Mouse (Mus musculus) adrenal gland, adult (tissue): Measurements from ENCODE around the gene Ift52.
"Not testable (repeated sequence)": the region's sequence is repeated elsewhere in the genome, so short reads cannot be mapped to it uniquely, and the experiment has no call there.

Experiments
- DNase-seq, 2 experiments: peaks; one replicate each; pipeline ENCODE4 v3.0.0; 2022 to 2023; ENCODE audit warnings: low spot score in 1 of 2; ENCODE audit not compliant: inconsistent age in 2 of 2

Gene Ift52

GRCm38 (mm10) chr2:163007299-163007698, 9.9 kb upstream of the Ift52 start:
- DNase-seq = no peak

- DNase-seq = peak in 1 of 2 experiments; percentile 43
Measured at GRCm38 (mm10) chr2:163031289-163031688, 14.1 kb downstream of the Ift52 start.

- DNase-seq = peak in 1 of 2 experiments; percentile 33
Measured at GRCm38 (mm10) chr2:163031757-163032156, 14.6 kb downstream of the Ift52 start.

GRCm38 (mm10) chr2:163032622-163033021, 15.5 kb downstream of the Ift52 start:
- no peak for DNase-seq

- no peak for DNase-seq
Measured at GRCm38 (mm10) chr2:163039940-163040339, 22.8 kb downstream of the Ift52 start.

GRCm38 (mm10) chr2:163048125-163048524, 31.0 kb downstream of the Ift52 start:
- DNase-seq = peak; percentile 72 to 89

- no peak for DNase-seq
Measured at GRCm38 (mm10) chr2:163049116-163049515, 32.0 kb downstream of the Ift52 start.

GRCm38 (mm10) chr2:163051691-163052090, 34.5 kb downstream of the Ift52 start:
- DNase-seq = no peak

- DNase-seq = no peak
Measured at GRCm38 (mm10) chr2:163052101-163052500, 34.9 kb downstream of the Ift52 start.

GRCm38 (mm10) chr2:163052826-163053225, 35.7 kb downstream of the Ift52 start:
- no peak for DNase-seq

GRCm38 (mm10) chr2:163054335-163054840, 37.2 kb downstream of the Ift52 start, which contains the start of gene Mybl2:
Gene Mybl2 (plus strand): TSS chr2:163054687.
- peak; percentile 95 to 97 for DNase-seq

- DNase-seq = peak in 1 of 2 experiments; percentile 66
Measured at GRCm38 (mm10) chr2:163054891-163055494, 37.8 kb downstream of the Ift52 start.

GRCm38 (mm10) chr2:163055715-163056114, 38.6 kb downstream of the Ift52 start:
- peak; percentile 60 to 87 for DNase-seq

GRCm38 (mm10) chr2:163056584-163056983, 39.4 kb downstream of the Ift52 start:
- DNase-seq = no peak

GRCm38 (mm10) chr2:163058981-163059380, 41.8 kb downstream of the Ift52 start:
- DNase-seq = not testable (repeated sequence)

GRCm38 (mm10) chr2:163060630-163061029, 43.5 kb downstream of the Ift52 start:
- no peak for DNase-seq

GRCm38 (mm10) chr2:163061203-163062118, 44.3 kb downstream of the Ift52 start:
- DNase-seq = no peak

- DNase-seq = no peak
Measured at GRCm38 (mm10) chr2:163062119-163062508, 45.0 kb downstream of the Ift52 start.

- no peak for DNase-seq
Measured at GRCm38 (mm10) chr2:163066326-163066725, 49.2 kb downstream of the Ift52 start.

- peak; percentile 17 to 84 for DNase-seq
Measured at GRCm38 (mm10) chr2:163067233-163067632, 50.1 kb downstream of the Ift52 start.

GRCm38 (mm10) chr2:163070213-163070612, 53.1 kb downstream of the Ift52 start:
- DNase-seq = no peak

- DNase-seq = no peak
Measured at GRCm38 (mm10) chr2:163071590-163071989, 54.4 kb downstream of the Ift52 start.
